Mouse (Mus musculus) embryonic facial prominence, embryonic 11.5 days (tissue): ENCODE measurements around the gene Snap47. TPM values are rescaled to one million over a fixed set of nuclear protein-coding genes. Genes with fewer than 3 reads are reported as not detected.

Source experiments
- ATAC-seq: fragments of 200-750 bp; cut with Nextera tagmentation; replicated peaks from 2 replicates; pipeline ENCODE4 v1.8.0; 2017; ENCODE audit warnings: low read depth; ENCODE audit not compliant: insufficient number of reproducible peaks, low FRiP score, low TSS enrichment
- DNase-seq: peaks from one replicate; pipeline ENCODE4 v3.0.0-alpha.2; 2015; ENCODE audit warnings: low spot score
- H3K27ac ChIP-seq: fragments of 300-500 bp; sonication (generic); replicated peaks from 2 replicates; pipeline ENCODE4 v1.5.1; 2014; ENCODE audit warnings: mild to moderate bottlenecking, low read depth, low read length, control low read depth
- H3K27me3 ChIP-seq: fragments of 300-500 bp; sonication (generic); 2 replicates; pipeline ENCODE4 v1.6.1; 2014; ENCODE audit warnings: mild to moderate bottlenecking, low read length, moderate library complexity, mixed read lengths; ENCODE audit not compliant: control insufficient read depth, insufficient read depth
- H3K36me3 ChIP-seq: fragments of 300-500 bp; sonication (generic); replicated peaks from 2 replicates; pipeline ENCODE4 v1.6.1; 2014; ENCODE audit warnings: low read depth, mild to moderate bottlenecking, low read length, moderate library complexity, mixed read lengths; ENCODE audit not compliant: control insufficient read depth, insufficient read depth
- H3K4me1 ChIP-seq: fragments of 300-500 bp; sonication (generic); 2 replicates; pipeline ENCODE4 v1.6.1; 2014; ENCODE audit warnings: low read length, mixed read lengths; ENCODE audit not compliant: control insufficient read depth, insufficient read depth
- H3K4me2 ChIP-seq: fragments of 300-500 bp; sonication (generic); 2 replicates; pipeline ENCODE4 v1.6.1; 2014; ENCODE audit warnings: low read depth, mild to moderate bottlenecking, control low read depth, low read length, moderate library complexity
- H3K4me3 ChIP-seq: fragments of 300-500 bp; sonication (generic); 2 replicates; pipeline ENCODE4 v1.5.1; 2014; ENCODE audit warnings: low read depth, low read length, control low read depth
- H3K9ac ChIP-seq: fragments of 300-500 bp; sonication (generic); replicated peaks from 2 replicates; pipeline ENCODE4 v1.6.1; 2014; ENCODE audit warnings: mild to moderate bottlenecking, control low read depth, low read length
- H3K9me3 ChIP-seq: fragments of 300-500 bp; sonication (generic); replicated peaks from 2 replicates; pipeline ENCODE4 v1.6.1; 2016; ENCODE audit warnings: mild to moderate bottlenecking, low read length, inconsistent platforms, mixed read lengths; ENCODE audit not compliant: control insufficient read depth
- WGBS: fragments of 180-500 bp; shearing (Covaris S2); extraction: QIAGEN DNeasy Blood & Tissue Kit; methylation state at CpG from one replicate; pipeline ENCODE4 v1.1.7; 2014; 5-methylcytosine and 5-hydroxymethylcytosine counted together
- polyA plus RNA-seq: library from polyadenylated mRNA; unstranded; fragments of >200 nt; fragmentation: Nextera tagmentation; extraction: Ambion mirVana; gene quantifications from 2 replicates; pipeline ENCODE4 v1.2.1, GENCODE M21; 2014

Gene Snap47
- polyA plus RNA-seq, 1 experiment from 2014 or later: 177 TPM

DNA sequence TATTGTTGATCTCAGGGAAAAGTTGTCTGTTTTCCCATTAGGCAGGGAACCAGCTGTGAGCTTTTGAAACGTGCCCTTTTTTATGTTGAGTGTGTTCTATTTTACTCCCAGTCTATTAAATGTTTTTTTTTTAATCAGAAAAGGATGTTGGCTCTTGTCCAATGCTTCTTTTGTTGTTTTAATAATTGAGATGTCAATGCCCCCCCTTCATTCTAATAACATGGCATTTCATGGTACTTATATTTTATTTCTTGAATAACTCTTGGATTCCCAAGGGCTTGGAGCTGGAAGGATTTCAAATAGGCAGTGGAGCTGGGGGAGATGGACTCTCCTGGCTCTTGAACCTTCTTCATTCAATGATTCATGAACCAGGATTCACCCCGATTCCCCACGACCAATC lies 85.0 kb downstream of the Snap47 start:
- ATAC-seq: no peak
- no peak overlapping the region for H3K9ac ChIP-seq
- H3K4me3 ChIP-seq: no peak overlapping the region
- WGBS: 78% methylated on average over 3 of the region's 3 CpGs
- H3K36me3 ChIP-seq: no peaks in the 10 kb centered on the region
- no peaks in the 10 kb centered on the region for H3K9me3 ChIP-seq
- H3K4me2 ChIP-seq: no peak overlapping the region
- H3K4me1 ChIP-seq: no peaks in the 10 kb centered on the region
- no peaks in the 10 kb centered on the region for H3K27me3 ChIP-seq
- H3K27ac ChIP-seq: no peak overlapping the region
- DNase-seq: no peak

DNA sequence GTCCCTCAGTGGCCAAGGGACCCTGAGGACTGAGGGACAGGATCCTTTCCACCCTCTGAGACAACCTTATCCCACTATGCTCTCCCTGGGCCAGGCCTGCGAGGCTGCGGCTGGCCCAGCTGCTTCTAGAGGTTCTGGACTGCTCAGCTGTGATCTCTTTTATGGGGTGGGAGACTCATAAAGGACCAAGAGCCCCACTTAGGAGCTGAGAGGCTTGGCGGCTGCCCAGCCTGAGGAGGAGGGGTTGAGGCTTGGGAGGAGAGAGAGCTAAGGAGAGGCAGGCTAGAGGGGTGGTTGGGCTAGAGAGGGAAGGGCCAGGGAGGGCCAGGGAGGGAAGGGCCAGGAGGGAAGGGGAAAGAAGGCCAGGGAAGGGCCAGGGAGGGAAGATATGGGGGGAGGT lies 86.6 kb downstream of the Snap47 start:
- ATAC-seq (no peak), DNase-seq (no peak)
- H3K4me2 ChIP-seq: no peak overlapping the region
- no peaks in the 10 kb centered on the region for H3K27me3 ChIP-seq
- no peaks in the 10 kb centered on the region for H3K9me3 ChIP-seq
- H3K4me3 ChIP-seq: no peak overlapping the region
- no peak overlapping the region for H3K27ac ChIP-seq
- WGBS: 70% methylated on average over 3 of the region's 3 CpGs
- no peaks in the 10 kb centered on the region for H3K36me3 ChIP-seq
- no peak overlapping the region for H3K9ac ChIP-seq
- H3K4me1 ChIP-seq: no peaks in the 10 kb centered on the region

DNA sequence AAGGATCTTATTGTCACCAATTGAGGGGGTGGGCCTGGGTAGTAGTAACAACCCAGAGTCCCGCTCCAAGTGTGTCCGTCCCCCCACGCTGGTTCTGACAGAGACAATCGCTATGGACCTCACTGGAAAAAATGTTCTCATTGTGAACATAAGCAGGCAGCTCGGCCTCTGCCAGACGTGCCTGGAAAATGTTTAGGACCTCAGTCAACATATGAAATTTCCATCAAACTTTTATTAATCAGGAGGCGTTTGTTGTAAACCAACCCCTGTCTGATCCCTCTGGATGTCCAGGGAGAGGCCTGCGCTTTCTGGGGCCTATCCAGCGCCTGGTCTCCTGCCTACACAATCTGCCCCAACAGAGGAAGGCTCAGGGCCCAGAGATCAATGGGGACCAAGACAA lies 87.0 kb downstream of the Snap47 start:
- ATAC-seq (no peak), DNase-seq (no peak)
- H3K9ac ChIP-seq: no peak overlapping the region
- no peak overlapping the region for H3K4me3 ChIP-seq
- no peaks in the 10 kb centered on the region for H3K4me1 ChIP-seq
- no peak overlapping the region for H3K4me2 ChIP-seq
- H3K9me3 ChIP-seq: no peaks in the 10 kb centered on the region
- 84% methylated on average over 9 of the region's 9 CpGs for WGBS
- no peak overlapping the region for H3K27ac ChIP-seq
- H3K27me3 ChIP-seq: no peaks in the 10 kb centered on the region
- no peaks in the 10 kb centered on the region for H3K36me3 ChIP-seq

DNA sequence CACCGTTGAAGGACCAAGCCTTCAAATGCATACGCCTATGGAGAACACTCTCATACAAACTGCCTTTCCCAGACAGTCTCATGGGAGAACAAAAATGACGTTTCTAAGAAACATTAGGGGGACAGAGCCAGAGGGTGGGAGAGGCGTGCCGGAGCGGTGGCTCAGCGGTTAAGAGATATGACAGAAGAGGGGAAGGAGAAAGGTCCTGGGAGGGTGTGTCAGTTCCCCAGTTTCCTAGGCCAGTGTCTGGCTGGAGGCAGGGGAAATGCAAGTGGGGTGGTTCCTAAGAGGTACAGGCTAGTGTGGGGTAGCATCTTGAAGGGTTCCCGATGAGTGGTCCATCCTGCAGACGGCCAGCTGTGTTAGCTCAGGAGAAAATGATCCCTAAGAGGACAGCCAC lies 89.7 kb downstream of the Snap47 start:
- Histone ChIP-seq H3K4me2 (no peak overlapping the region), H3K27ac (no peak overlapping the region), H3K27me3 (no peaks in the 10 kb centered on the region), H3K4me1 (no peaks in the 10 kb centered on the region), H3K9me3 (no peaks in the 10 kb centered on the region), H3K36me3 (no peaks in the 10 kb centered on the region), H3K9ac (no peak overlapping the region), H3K4me3 (no peak overlapping the region)
- 88% methylated on average over 9 of the region's 9 CpGs for WGBS
- ATAC-seq (no peak), DNase-seq (no peak)

Other genes starting within 250 kb of the Snap47 start
- 89.8 and 95.2 TPM in 2 replicates for gene Mrpl55, start 248.7 kb downstream of the Snap47 start, polyA plus RNA-seq
- 35.7 and 36.8 TPM in 2 replicates for gene 2310033P09Rik, start 242.9 kb downstream of the Snap47 start, polyA plus RNA-seq
- 626 and 650 TPM in 2 replicates for gene Arf1, start 222.9 kb downstream of the Snap47 start, polyA plus RNA-seq
- gene Wnt3a, start 160.4 kb downstream of the Snap47 start, polyA plus RNA-seq: 0.39 and 0.77 TPM in 2 replicates
- 1.6 and 1.8 TPM in 2 replicates for gene Wnt9a, start 144.3 kb downstream of the Snap47 start, polyA plus RNA-seq
- gene Prss38, start 75.5 kb downstream of the Snap47 start, polyA plus RNA-seq: 0.17 TPM in 1 of 2 replicates, not detected in the other
- 16.1 and 16.2 TPM in 2 replicates for gene Jmjd4, start 1.1 kb downstream of the Snap47 start, polyA plus RNA-seq
- 10.3 and 11.8 TPM in 2 replicates for gene Zfp867, start 21.3 kb upstream of the Snap47 start, polyA plus RNA-seq
- gene Zkscan17, start 75.6 kb upstream of the Snap47 start, polyA plus RNA-seq: 21.5 and 23.0 TPM in 2 replicates
- 0.11 and 0.13 TPM in 2 replicates for gene Nlrp3, start 90.4 kb upstream of the Snap47 start, polyA plus RNA-seq
- not detected in 2 replicates for gene Olfr222, start 125.0 kb upstream of the Snap47 start, polyA plus RNA-seq
- gene Olfr223, start 142.1 kb upstream of the Snap47 start, polyA plus RNA-seq: not detected in 2 replicates
- 63.9 and 64.8 TPM in 2 replicates for gene Mprip, start 210.1 kb upstream of the Snap47 start, polyA plus RNA-seq